Mouse (Mus musculus) liver, embryonic 11.5 days (tissue): ENCODE results near the gene Ppil2. TPM values are rescaled to one million over a fixed set of nuclear protein-coding genes. Genes with fewer than 3 reads are reported as not detected.

Experiments
- ATAC-seq: fragments of 200-750 bp; cut with Nextera tagmentation; replicated peaks from 2 replicates; pipeline ENCODE4 v1.8.0; 2017; ENCODE audit warnings: moderate number of reproducible peaks, mild to moderate bottlenecking, moderate TSS enrichment, moderate library complexity; ENCODE audit not compliant: low FRiP score
- DNase-seq: peaks from one replicate; pipeline ENCODE4 v3.0.0-alpha.2; 2017; ENCODE audit warnings: low spot score
- H3K27ac ChIP-seq: fragments of 300-500 bp; sonication (generic); 2 replicates; pipeline ENCODE4 v1.5.1; 2014; ENCODE audit warnings: mild to moderate bottlenecking, low read depth, low read length, control low read depth
- H3K27me3 ChIP-seq: fragments of 300-500 bp; sonication (generic); replicated peaks from 2 replicates; pipeline ENCODE4 v1.6.1; 2014; ENCODE audit warnings: low read length, mixed read lengths; ENCODE audit not compliant: control insufficient read depth, insufficient read depth
- H3K36me3 ChIP-seq: fragments of 300-500 bp; sonication (generic); 2 replicates; pipeline ENCODE4 v1.6.1; 2014; ENCODE audit warnings: mild to moderate bottlenecking, low read length, moderate library complexity, mixed read lengths; ENCODE audit not compliant: control insufficient read depth, insufficient read depth
- H3K4me1 ChIP-seq: fragments of 300-500 bp; sonication (generic); replicated peaks from 2 replicates; pipeline ENCODE4 v1.6.1; 2014; ENCODE audit warnings: low read length, mixed read lengths; ENCODE audit not compliant: control insufficient read depth, insufficient read depth
- H3K4me2 ChIP-seq: fragments of 300-500 bp; sonication (generic); 2 replicates; pipeline ENCODE4 v1.6.1; 2014; ENCODE audit warnings: mild to moderate bottlenecking, control low read depth, moderate library complexity
- H3K4me3 ChIP-seq: fragments of 300-500 bp; sonication (generic); 2 replicates; pipeline ENCODE4 v1.5.1; 2014; ENCODE audit warnings: low read depth, low read length, control low read depth
- H3K9ac ChIP-seq: fragments of 300-500 bp; sonication (generic); 2 replicates; pipeline ENCODE4 v1.6.1; 2014; ENCODE audit warnings: low read depth, low read length, control low read depth
- H3K9me3 ChIP-seq: fragments of 300-500 bp; sonication (generic); 2 replicates; pipeline ENCODE4 v1.6.1; 2016; ENCODE audit warnings: low read length, inconsistent platforms, mixed read lengths; ENCODE audit not compliant: control insufficient read depth
- WGBS: fragments of 180-500 bp; shearing (Covaris S2); extraction: QIAGEN DNeasy Blood & Tissue Kit; methylation state at CpG from one replicate; pipeline ENCODE4 v1.1.7; 2014; 5-methylcytosine and 5-hydroxymethylcytosine counted together
- polyA plus RNA-seq: library from polyadenylated mRNA; unstranded; fragments of >200 nt; fragmentation: Nextera tagmentation; extraction: Ambion mirVana; gene quantifications from 2 replicates; pipeline ENCODE4 v1.2.1, GENCODE M21; 2014

The Ppil2 gene
- 111 TPM in 2 replicates for polyA plus RNA-seq

DNA sequence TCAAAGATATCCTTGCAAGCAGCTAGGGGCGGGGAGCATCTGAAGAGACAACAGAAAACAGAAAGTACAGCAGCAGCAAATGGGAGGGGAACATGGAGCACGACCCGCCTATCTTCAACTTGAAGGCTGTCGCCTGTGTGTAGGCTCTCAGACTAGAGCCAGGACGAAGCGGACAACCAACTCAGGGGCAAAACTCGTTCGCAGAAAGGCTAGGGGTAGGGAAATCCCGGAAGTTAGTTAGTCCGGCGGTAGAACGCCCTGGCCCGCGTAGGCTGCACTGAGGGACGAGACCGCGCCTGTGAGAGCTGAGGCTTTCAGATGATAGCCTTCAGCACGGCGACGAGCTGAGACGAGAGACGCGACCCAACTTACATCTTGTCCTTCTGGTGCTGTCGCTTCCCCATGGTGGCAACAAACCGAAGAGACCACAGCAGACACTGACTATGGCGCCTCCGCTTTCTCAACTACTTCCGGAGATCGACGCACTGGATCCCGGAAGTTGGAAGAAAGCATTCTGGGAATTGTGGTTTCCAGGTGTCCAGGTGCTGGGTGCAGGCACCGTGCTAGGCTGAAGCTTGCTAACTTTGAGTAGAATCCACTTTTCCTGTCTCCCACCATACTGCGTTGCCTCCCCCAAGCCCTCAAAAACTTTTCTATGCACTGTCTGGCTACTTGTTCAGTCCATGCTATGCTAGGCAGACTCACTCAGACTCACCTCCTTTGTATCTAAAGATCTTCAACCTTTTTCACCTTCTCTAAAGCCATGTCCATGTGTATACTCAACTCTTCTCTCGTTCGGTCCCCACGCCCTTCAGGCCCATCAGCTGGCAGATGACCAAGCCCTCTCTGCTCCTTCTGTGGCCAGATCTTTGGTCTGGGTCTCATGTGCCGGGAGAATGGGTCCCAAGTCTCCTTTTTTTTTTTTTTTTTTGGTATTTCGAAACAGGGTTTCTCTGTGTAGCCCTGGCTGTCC, at the start of gene Ppil2:
TSS of gene Ppil2 (minus strand) at position 487 of the 973 bp plus-strand sequence.
- Histone ChIP-seq H3K4me1 (peaks cover 9% of the 10 kb centered on the region), H3K9me3 (no peaks in the 10 kb centered on the region), H3K4me2 (peak within 1 kb of the TSS; percentile 73), H3K27me3 (no peaks in the 10 kb centered on the region), H3K36me3 (peaks cover 16% of the 10 kb centered on the region), H3K27ac (peak within 1 kb of the TSS; percentile 28; the same call in 1 of the 2 replicates), H3K9ac (peak within 1 kb of the TSS; percentile 55), H3K4me3 (peak within 1 kb of the TSS; percentile 65)
- 7% methylated on average over 38 of the region's 38 CpGs for WGBS
- ATAC-seq, result peak; percentile 88
- peak; percentile 76 for DNase-seq

DNA sequence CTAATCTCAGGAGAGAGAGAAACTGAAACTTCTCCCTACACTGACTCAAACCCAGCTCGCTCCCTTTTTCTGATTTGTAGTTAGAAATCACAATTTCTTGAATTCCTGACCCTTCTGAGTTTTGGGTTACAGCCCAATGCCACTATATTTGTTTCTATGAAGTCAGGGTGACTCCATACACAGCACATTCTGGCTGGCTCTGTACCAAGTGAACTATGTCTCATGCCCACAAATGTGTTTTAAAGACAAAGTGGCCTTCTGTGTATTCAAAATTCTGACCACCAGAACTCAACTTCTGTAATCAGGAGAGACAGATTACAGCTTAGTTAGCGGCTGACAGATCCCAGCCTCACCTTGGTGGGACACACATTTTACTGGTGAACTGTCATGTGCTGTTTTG, 43.3 kb upstream of the Ppil2 start:
- ATAC-seq (no peak), DNase-seq (no peak)
- no peaks in the 10 kb centered on the region for H3K9me3 ChIP-seq
- 88% methylated on average over 2 of the region's 2 CpGs for WGBS
- no peaks in the 10 kb centered on the region for H3K27me3 ChIP-seq
- no peak overlapping the region for H3K4me3 ChIP-seq
- no peak overlapping the region for H3K9ac ChIP-seq
- H3K36me3 ChIP-seq, result peaks cover 19% of the 10 kb centered on the region; the same call in 1 of the 2 replicates
- H3K4me1 ChIP-seq, result no peaks in the 10 kb centered on the region
- H3K27ac ChIP-seq, result no peak overlapping the region
- no peak overlapping the region for H3K4me2 ChIP-seq

DNA sequence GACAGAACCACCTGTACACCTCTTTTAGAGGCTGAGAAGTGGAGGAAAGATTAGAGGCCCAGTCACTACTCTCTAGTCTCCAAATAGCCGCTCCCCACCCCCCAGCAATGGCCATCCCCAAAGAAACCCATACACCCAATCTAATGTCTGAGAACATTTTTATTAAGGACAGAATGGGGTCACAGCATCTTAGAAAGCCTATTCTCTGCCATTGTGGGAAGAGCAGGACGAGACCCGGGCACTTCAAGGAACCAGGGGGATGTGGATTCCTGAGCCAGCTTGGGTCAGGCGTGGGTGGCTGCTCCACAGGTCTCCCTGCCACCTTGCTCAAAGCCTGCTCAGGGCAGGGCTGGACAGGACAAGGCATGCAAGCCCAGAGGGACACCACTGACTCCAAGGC, 40.8 kb upstream of the Ppil2 start:
- Histone ChIP-seq H3K4me3 (no peak overlapping the region), H3K36me3 (peaks cover 8% of the 10 kb centered on the region; the same call in 1 of the 2 replicates), H3K9ac (no peak overlapping the region), H3K4me1 (peaks cover 10% of the 10 kb centered on the region), H3K9me3 (no peaks in the 10 kb centered on the region), H3K27ac (no peak overlapping the region), H3K27me3 (no peaks in the 10 kb centered on the region), H3K4me2 (no peak overlapping the region)
- DNase-seq (no peak), ATAC-seq (no peak)
- 91% methylated on average over 4 of the region's 4 CpGs for WGBS

DNA sequence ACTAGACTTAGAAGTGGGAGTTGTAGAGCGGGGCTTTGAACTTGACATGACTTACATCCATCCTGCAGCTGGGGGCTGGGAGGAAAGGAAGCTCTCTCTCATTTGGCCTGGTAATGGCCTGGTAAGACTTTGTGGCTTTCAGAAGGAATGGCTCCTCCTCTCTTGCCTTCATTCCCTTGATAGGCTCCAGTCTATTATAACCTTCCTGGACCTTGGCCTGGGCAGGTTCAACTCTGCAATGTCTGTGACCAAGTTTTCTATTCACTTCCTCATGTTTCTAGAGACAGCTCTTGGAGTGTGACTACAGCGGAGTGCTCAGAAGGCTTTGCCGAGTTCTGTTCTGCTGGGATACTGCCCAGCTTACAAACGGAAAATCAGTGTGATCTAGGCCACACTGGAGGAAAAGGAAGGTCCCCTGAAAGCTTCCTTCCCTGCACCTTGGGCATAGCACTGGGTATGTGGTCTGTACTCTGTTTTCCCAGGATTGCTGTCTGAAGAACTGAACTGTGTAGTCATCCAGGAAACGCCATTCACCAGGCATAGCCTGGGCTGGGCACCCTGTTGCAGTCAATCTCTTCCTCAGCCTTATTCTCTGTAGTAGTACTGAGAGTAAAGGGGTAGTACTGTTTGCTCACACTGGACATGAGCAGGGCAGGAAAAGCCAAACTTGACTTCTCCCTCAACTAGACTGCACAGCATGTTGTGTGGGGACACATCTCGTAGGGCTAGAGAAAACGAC, 39.6 kb upstream of the Ppil2 start:
- DNase-seq (no peak), ATAC-seq (no peak)
- Histone ChIP-seq H3K36me3 (peaks cover 6% of the 10 kb centered on the region; the same call in 1 of the 2 replicates), H3K27ac (no peak overlapping the region), H3K4me1 (peaks cover 10% of the 10 kb centered on the region), H3K4me3 (no peak overlapping the region), H3K27me3 (no peaks in the 10 kb centered on the region), H3K9ac (no peak overlapping the region), H3K4me2 (no peak overlapping the region), H3K9me3 (no peaks in the 10 kb centered on the region)
- WGBS, result 82% methylated on average over 7 of the region's 7 CpGs

DNA sequence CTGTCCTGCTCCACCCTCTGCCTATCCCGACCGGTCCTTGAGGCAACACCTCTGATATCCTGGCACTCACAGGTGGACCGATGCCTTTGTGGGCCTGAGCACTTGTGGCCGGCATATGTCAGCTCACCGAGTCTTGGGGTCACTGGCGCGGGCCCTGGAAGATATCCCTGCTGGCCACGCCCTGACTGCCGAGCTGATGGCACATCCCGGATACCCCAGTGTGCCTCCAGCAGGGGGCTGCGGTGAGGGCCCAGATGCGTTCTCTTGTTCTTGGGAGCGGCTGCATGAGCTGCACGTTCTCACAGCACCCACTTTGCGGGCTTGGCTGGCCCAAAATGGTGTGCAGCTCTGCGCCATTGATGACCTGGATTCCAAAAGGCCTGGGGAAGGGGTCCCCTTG, 37.0 kb upstream of the Ppil2 start:
- Histone ChIP-seq H3K4me3 (peak overlapping the region; percentile 71), H3K9ac (peak overlapping the region; percentile 75), H3K36me3 (peaks cover 3% of the 10 kb centered on the region; the same call in 1 of the 2 replicates), H3K9me3 (no peaks in the 10 kb centered on the region), H3K4me2 (peak overlapping the region; percentile 88), H3K27me3 (no peaks in the 10 kb centered on the region), H3K27ac (peak overlapping the region; percentile 40; the same call in 1 of the 2 replicates), H3K4me1 (peaks cover 10% of the 10 kb centered on the region)
- 7% methylated on average over 16 of the region's 16 CpGs for WGBS
- peak; percentile 81 for DNase-seq
- peak; percentile 63 for ATAC-seq

DNA sequence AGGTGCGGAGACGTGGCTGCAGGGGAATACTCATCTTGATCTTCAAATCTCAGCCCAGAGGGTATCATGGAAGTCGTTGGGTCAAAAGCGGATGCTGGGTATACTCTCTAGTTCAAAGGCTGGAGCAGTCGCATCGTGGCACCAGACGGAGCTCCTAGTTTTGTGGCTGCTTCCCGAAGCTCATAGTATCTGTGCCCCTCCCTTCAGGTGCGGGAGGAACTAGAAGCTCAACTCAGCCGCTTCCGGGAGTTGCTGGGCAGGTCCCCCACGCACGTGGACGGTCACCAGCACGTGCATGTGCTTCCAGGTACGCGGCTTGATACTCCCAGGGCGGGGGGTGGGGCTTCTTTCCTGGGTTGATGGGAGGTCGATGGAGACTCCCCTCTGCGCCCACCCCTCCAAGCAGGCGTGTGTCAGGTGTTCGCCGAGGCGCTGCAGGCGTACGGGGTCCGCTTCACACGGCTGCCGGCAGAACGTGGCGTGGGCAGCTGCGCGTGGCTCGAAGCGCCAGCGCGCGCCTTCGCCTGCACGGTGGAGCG, 36.4 kb upstream of the Ppil2 start:
- WGBS, result under 1% methylated on average over 41 of the region's 41 CpGs
- Histone ChIP-seq H3K9ac (peak overlapping the region; percentile 75), H3K4me1 (peaks cover 10% of the 10 kb centered on the region), H3K27ac (peak overlapping the region; percentile 40; the same call in 1 of the 2 replicates), H3K27me3 (no peaks in the 10 kb centered on the region), H3K4me2 (peak overlapping the region; percentile 88), H3K9me3 (no peaks in the 10 kb centered on the region), H3K4me3 (peak overlapping the region; percentile 71), H3K36me3 (no peaks in the 10 kb centered on the region; the same call in 1 of the 2 replicates)
- DNase-seq (peak; percentile 70), ATAC-seq (peak; percentile 19)

DNA sequence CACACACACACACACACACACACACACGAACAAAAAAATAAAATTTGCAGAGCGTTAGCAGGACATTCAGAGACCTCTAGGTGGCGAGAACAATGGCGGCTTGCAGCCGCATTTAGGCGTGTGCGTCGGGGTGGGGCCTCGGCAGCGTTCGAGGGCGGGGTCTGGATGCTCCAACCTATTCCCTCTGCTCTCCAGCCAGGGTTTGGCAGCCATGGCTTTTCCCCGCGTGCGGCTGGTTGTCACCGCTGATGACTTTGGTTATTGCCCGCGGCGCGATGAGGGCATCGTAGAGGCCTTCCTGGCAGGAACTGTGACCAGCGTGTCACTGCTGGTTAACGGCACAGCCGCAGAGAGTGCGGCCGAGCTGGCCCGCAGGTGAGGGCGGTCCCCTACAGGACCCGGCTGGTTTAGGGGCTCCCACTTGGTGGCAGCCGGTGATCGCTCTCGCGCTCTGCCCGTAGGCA, 35.7 kb upstream of the Ppil2 start, which contains the start of gene Ccdc116:
TSS of gene Ccdc116 (minus strand) at position 458 of the 464 bp plus-strand sequence.
- Histone ChIP-seq H3K36me3 (no peaks in the 10 kb centered on the region), H3K9ac (peak within 1 kb of the TSS; percentile 75), H3K27me3 (no peaks in the 10 kb centered on the region), H3K4me1 (peaks cover 10% of the 10 kb centered on the region), H3K4me3 (peak within 1 kb of the TSS; percentile 71), H3K27ac (peak within 1 kb of the TSS; percentile 40; the same call in 1 of the 2 replicates), H3K4me2 (peak within 1 kb of the TSS; percentile 88), H3K9me3 (no peaks in the 10 kb centered on the region)
- ATAC-seq, result peak; percentile 82
- DNase-seq, result peak; percentile 87
- WGBS, result under 1% methylated on average over 34 of the region's 34 CpGs

DNA sequence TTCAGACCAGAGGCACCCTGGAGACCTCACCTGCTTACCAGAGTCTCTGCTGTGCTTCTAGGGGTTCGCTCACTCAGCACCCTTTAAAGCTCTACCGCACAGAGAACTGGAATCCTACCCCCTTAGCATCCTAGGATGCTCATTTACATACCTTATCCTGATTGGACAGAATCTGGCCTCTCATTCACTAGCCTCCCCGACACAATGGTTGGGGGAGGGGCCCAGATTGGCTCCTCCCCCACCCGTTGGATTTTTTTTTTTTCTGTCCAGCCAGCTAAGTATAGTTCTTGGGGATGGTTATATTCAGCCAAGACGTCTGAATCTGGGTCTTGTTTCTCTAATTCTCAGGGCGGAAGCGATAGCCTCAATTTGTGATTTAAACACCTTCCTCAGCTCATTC, 33.3 kb upstream of the Ppil2 start, which contains the start of gene Ydjc:
TSS of gene Ydjc (plus strand) at position 283 of the 400 bp plus-strand sequence.
- H3K27ac ChIP-seq, result no peak within 1 kb of the TSS
- no peak within 1 kb of the TSS for H3K4me2 ChIP-seq
- DNase-seq (peak; percentile 44), ATAC-seq (0 out of 2 replicates have a peak, but pooled peaks have one; percentile 39)
- 26% methylated on average over 7 of the region's 7 CpGs for WGBS
- H3K9me3 ChIP-seq, result no peaks in the 10 kb centered on the region
- H3K36me3 ChIP-seq, result no peaks in the 10 kb centered on the region
- no peak within 1 kb of the TSS for H3K4me3 ChIP-seq
- no peak within 1 kb of the TSS for H3K9ac ChIP-seq
- no peaks in the 10 kb centered on the region for H3K27me3 ChIP-seq
- peaks cover 10% of the 10 kb centered on the region for H3K4me1 ChIP-seq
